Mouse (Mus musculus): ENCODE measurements around the gene Fyn. TPM values are rescaled to one million over a fixed set of nuclear protein-coding genes. Genes with fewer than 3 reads are reported as not detected.

The Fyn gene
- total RNA-seq, 2 experiments from 2014 or later: 30.6 to 32.2 TPM

DNA sequence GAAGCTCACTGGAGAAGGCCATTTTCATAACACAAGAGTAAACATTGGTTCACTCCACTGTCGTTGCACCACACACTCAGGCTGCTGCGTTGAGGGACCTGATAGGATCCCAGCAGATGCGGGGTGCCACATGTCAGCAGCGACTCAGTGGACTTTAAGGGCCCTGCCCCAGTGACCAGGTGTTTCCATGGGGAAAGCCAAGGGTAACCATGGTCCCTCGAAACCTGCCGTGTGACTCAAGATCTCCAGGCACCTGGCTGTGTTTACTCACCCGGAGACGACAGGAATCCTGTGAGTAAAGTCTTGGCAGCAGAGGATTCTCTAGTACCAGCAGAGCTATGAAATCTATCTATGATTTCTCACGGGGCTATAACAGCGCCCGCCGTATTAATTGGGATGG is 198.2 kb downstream of the Fyn start:
- DNase-seq: no peak

GRCm38 (mm10) chr10:39568991-39569390 is 200.3 kb downstream of the Fyn start:
- DNase-seq: no peak

DNA sequence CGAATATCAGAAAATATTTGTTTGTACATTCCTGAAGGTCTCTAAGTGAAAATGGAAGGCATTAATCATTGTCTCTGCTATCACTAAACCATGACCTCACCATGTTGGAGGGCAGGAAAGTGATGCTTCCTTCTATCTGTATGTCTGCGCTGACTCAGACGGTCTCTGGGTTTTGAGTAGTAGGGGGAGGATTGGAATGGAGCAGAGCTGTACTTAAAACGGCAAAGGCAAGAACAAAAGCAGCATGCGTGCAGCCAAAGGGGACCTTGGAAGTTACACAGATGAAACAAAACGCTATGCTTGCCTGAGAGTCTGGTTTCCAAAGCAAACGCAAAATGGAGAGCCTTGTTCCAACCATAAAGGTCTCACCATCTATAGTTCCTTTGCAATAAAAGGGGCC is 202.4 kb downstream of the Fyn start:
- no peak for DNase-seq

GRCm38 (mm10) chr10:39572050-39572671 is 203.5 kb downstream of the Fyn start:
- DNase-seq: no peak

GRCm38 (mm10) chr10:39572672-39573051 is 204.0 kb downstream of the Fyn start:
- DNase-seq: peak in 1 of 2 experiments; percentile 71

GRCm38 (mm10) chr10:39576466-39576865 is 207.8 kb downstream of the Fyn start:
- no peak for DNase-seq

- no peak for DNase-seq
Measured at GRCm38 (mm10) chr10:39580477-39580876, 211.8 kb downstream of the Fyn start.

DNA sequence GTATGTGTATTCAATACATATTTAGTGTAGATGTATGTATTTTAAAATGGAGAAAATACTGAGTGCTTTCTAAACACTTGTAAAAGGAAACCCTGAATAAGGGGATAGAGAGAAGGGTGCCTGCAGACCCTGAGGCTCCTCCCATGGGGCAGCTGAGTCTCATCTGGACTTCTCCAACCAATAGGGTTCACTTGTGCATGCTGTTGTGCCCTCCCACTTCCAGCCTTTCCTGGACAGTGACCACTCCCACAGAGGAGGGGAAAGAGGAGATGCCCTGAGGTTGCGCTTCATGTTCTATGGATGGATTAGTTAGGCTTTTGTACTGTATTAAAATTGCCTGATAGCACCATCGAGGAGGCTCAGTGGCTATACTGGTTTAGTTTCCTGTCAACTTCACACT is 213.7 kb downstream of the Fyn start:
- no peak for DNase-seq

DNA sequence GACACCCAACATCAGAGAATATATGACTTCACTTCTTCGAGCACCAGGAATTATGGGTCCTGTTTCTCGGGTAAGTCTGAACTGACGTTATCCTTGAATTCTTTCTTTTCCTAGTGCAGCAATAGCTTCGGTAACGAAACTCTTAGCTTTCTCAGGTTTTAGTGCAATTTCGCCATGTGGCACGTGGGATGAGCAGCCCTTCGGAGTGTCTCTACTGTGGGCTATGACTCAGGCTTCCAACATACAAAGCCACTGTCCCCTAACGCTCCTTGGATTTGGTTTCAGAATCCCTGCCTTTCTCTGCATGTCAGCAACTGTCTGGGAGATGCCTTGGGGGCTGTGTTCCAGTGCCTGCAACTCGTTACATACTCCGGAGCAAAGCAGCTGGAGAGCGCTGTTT is 215.1 kb downstream of the Fyn start:
- no peak for DNase-seq

- DNase-seq: no peak
Measured at GRCm38 (mm10) chr10:39587290-39587925, 218.8 kb downstream of the Fyn start.

- no peak for DNase-seq
Measured at GRCm38 (mm10) chr10:39587973-39588746, 219.5 kb downstream of the Fyn start.

DNA sequence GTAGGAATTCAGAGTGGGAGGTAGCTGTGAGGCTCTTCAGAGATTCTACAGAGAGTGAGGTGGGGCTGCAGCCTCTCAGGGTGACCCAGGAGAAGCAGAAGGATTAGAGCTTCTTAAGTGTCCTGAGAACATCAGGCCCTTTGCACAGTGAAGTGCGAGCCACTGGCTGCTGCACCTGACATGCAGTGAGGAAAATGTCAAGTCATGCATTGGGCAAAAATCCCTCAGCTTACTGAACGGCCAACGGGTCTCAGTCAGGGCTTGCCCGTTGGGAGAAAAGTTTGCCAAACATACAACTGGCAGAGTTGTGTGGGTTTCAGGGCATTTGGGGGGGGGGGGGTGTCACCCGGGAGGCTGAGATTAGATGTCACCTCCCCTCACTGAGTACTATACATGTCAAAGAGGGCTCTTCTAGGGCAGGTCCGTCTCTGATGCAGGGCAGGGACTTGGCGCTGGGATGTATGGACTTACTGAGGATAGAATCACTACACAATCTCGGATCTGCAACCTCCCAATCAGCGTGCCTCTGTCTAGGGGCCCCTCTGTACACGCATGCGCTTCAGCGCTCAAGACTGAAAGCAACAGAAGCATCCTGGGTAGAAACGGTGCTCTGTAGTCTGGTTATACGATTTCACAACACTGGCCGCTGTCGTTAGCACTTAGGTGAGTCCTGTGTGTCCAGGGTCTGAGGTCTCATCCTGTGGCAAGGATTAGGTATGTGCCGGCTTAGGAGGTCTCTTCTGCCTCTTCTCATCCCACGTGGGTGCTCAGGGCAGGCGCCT is 221.3 kb downstream of the Fyn start:
- DNase-seq: no peak

GRCm38 (mm10) chr10:39590629-39591028 is 222.0 kb downstream of the Fyn start:
- DNase-seq: no peak

- no peak for DNase-seq
Measured at GRCm38 (mm10) chr10:39592501-39592900, 223.8 kb downstream of the Fyn start.

- DNase-seq: no peak
Measured at GRCm38 (mm10) chr10:39594716-39595115, 226.1 kb downstream of the Fyn start.

DNA sequence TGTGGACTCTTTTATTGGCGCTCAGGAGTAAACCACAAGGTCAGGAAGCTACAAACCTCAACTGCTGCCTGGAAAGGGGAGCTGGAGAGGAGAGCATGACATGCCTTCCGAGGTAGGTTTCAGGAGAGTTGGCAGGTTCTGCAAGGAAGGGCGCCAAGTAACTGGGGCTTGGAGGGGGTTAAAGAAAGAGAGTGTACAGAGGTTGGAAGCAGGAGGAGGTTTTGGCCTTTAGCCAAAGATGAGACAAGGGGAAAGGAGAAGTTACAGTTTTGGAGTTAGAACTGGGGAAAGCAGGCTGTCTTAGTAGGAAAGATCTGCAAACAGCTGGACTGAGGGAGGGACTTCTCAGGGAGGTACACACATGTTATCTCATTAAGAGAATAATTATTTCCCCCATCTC is 227.2 kb downstream of the Fyn start:
- DNase-seq: no peak

DNA sequence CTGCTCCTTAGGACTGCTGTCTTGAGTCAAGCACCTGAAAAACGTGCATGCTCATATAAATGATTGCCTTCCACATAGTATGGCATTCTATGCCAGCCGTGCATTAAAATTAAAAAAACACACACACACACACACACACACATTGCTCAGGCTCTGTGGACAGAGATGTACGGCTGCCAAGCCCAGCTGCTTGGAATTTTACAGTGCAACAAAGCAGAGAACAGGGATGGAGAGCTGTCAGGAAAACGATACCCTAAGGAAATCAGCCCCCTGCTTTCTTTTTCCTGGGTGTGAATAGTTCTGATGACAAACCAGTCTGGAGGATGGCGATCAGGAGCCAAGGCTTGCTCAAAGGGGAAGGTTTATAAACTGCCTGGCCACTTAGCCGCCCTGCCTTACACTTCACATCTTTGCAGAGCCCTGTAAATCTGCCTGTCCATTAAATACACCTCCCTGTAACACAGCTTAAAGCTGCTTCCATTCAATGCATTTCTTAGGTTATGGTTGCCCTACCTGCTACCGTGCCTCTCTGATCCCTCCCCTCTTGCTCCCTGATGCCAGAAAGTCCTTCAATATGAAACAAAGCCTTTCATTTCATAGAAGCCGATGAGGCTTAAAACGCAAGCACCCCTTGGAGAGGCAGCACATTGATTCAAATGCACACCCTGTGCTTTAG is 228.6 kb downstream of the Fyn start:
- no peak for DNase-seq

GRCm38 (mm10) chr10:39597792-39598183 is 229.1 kb downstream of the Fyn start:
- no peak for DNase-seq

- no peak for DNase-seq
Measured at GRCm38 (mm10) chr10:39599601-39600000, 230.9 kb downstream of the Fyn start.

- no peak for DNase-seq
Measured at GRCm38 (mm10) chr10:39600115-39600514, 231.5 kb downstream of the Fyn start.

DNA sequence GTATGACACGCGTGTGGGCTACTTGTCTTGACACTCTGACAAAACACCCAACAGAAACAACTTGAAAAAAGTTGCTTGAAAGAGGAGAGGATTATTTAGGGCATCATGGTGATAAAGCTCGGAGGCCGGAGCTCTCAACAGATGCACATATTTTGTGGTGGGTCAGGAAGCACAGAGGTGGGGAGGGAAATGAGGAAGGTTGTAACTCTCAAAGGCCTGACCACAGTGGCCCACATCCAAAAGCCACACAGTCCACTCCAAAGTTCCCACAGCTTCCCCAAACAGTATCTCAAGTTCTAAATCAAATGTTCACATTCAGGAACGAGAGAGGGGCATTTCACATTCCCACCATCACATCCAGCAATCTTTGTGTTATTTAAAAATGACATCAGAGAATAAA is 232.4 kb downstream of the Fyn start:
- DNase-seq: no peak

DNA sequence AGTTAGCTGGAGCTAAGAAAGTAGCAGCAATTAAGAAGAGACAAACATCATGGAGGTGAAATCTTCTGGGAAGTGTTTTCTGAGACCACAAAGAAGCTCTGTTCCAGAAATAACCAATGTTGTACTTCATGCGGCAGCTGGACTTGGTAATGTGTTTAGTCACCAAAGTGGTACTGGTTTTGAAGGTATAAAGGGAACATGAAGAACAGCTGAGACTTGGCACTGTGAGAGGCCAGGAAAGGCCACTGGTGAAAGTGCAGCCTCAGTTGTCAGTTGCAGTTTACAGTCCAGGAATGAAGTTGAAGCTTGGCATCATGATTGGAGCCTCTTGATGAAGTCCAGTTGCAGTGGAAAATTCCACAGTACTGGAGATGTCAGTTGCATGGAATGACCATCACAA is 237.8 kb downstream of the Fyn start:
- DNase-seq: no peak
